Mouse (Mus musculus): Measurements from ENCODE around the gene Ndufs7.
A peak's percentile ranks its signal among the peaks of the same experiment; 100 is the strongest.

Ndufs7 gene

DNA sequence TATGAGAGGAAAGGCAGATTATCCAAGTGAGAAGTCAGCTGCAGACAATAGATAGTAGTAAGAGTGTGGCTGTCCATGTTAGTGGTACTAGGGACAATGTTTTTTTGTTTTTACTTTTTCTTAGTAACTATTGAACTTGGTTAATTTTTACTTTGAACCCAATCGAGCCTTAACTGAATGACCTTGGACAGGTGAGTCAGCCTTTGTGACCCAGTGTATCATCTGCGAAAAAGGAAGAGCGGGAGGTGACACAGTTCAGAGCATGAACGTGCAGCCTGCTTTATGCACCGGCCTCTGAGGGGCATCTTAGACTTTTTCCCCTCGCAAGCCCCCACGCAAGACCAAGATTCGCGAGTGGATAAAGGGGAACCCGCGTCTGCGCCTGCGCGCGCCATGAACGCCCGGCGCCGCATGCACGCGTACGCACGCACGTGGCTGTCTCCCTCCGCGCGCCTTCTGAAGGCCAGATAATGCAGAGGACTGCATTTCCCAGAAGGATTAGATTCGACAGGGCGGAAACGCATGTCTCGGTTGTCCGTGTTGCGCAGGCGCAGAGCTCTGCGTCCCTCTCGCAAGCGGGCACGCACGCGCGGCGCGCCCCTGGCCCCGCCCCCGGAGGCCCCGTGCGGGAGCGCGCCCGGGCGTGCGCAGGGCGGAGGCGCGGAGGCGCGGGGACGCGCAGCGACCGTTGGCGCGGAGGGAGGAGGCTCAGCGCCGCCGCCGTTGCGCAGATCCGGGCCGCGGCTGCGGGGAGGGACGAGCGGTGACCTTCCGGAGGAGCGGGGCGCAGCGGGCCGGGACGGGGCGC, 15.6 kb downstream of the Ndufs7 start:
- DNase-seq: peak; percentile 97 to 99

DNA sequence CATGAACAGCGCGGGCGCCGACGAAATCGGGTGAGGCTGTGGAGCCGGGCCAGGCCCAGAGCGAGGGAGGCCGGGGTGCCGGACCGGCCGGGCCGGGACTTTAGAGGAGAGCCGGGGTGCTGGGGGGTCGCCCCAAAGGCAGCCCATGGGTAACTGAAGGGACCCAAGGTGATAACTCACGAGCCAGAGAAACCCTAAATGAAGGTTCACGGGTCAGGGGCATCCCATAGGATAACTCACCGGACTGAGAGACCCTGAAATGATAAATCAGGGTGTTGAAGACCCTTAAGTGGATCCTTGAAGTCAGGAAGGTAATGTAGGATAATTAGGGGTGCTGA, 16.2 kb downstream of the Ndufs7 start:
- no peak for DNase-seq

DNA sequence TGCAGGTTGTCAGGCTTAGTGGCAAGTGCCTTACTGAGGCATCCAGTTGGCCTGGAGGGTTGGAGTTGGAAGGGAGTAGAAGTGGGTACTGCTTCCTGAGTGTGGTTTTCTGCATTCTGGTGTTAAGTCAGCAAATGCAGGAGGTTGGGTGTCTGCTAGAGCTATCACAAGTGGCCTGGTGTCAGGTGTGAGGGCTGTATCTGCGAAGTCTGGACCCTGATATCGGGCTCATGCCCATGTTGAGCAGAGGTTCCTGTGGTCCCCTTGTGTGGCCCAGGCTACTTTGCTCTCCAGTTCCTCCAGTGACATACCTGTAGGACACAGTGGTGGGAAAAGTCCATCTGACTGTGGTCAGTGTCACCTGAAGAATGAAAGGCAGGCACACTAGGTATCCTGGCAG, 21.2 kb downstream of the Ndufs7 start:
- no peak for DNase-seq

DNA sequence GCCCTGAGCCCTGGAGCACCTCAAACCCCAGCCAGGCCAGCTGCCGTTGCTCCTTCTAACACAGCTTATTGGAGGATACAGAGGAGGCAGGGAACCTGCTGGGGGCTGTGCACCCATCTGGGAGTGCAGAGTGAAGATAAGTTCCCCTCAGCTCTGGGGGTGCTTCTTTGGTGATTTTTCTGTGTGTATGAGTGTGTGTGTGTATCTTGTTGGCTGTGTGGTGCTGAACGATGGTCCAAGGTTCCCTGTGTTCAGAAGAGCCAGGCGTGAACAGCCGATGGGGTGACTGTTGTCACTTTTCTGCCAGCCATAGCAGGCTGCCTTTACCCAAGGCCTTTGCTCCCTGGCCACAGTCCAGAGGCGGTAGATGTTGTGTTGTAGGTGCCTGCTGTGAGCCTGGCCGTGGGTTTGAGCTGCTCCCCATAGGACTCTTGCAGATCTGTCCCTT, 21.8 kb downstream of the Ndufs7 start:
- DNase-seq: no peak

DNA sequence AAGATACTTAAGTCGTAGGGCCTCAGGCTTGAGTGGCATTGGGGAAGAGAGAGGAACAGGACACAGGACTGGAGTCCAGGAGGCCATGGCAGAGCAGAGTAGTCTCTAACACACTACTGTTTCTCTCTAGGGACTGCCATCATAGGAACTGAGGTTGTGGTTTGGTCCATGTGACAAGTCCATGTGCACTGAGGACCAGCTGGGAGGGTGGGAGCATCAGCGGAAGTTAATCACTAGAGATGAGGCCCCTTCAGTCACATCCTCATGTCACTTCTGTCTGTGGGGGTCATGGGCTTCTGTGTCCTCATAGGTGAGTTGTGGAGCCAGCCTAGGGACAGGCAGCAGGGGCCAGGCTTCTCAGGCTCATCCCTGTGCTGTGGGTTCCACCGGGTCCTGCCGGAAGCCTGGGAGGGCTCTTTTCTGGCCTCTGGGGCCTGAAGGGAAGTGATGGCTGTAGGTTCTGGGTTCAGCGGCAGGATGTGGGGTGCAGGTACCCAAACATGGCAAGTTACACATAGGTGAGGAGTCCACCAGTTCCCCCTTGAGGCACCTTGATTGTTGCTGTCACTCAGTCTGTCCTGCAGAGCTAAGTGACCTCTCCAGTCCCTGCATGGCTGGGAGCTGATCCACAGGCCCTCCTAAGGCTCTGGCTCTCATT, 22.4 kb downstream of the Ndufs7 start:
- peak; percentile 38 to 45 for DNase-seq

DNA sequence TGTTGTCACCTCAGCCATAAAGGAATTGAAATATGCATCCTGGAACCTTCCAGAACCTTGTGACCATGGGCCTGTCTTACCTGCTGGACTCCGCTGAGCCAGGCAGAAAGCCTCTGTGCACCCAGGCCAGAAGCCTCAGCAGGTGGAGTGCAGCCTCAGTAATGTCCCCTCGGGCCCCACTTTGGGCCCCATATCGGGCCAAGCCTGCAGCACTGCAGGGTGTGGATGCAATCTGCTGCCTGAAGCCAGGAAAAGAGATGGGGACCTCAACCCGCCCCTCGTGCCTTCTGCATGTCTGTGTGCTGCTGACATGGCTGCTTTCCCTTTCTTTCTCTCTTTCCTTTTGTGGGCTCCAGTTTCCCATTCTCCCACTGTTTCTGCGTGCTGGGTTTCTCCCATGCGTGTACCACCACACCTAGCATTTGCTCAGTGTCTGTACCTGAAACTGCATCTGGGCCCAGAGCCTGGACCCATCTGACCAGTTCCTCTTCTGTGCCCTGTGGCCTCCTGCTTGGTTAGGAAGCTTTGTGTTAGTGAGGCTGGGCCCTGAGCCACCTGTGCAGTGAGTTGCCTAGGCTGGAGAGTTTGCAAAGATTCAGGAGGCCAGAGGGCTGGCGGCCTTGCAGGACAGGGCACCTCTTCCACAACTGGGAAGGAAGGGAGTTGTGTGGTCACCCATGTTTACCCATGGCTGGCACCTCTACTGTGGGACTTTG, 23.1 kb downstream of the Ndufs7 start:
- no peak for DNase-seq

DNA sequence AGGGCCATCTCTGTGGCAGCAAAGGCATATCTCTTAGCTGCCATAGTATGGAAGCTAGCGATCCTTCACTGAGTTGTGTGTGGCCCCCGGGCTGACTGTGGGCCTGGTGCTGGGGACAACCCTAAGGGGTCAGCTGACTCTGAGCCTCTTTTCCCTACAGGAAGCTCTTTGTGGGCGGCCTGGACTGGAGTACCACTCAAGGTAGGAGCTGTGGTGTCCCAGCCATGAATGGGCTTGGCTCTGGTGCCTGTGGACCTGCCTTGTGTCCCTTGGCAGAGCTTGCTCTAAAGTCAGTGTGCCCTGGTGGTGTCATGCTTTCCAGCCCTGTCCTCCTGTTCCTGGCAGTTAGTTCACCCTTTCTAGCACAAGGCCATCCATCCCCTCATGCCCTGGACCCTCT, 24.9 kb downstream of the Ndufs7 start:
- DNase-seq: no peak

DNA sequence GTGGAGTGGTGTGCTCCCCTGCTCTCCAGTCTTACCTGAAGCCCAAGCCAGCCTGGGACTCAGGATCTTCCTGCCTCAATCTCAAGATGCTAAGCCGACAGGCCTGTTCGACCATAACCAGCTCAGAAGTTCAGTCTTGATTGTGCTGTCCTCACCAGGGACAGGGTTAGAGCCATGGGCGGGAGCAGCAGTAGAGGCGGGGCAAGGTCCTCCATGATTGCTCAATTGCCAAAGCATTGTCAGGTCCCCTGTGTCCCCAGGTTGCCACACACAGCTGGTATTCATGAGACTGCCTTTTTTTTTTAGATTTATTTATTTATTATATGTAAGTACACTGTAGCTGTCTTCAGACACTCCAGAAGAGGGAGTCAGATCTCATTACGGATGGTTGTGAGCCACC, 27.3 kb downstream of the Ndufs7 start:
- DNase-seq: no peak

DNA sequence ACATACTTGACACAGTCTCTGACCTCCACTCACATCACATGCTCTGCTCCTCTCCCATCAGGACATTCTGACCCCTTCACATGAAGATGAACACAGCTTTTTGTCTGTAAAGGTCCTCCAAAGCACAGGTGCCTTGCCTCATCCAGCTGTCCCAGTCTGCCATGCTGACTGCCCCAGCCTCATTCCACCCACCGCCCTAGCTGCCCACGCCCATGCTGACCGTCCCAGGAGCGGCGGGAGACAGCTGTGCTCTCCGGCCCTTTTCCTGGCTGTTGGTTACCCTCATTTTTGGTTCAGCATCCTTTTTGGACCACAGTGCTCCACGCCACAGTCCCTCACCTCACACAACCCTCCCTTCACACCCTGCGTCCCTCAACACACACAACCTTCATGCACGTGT, 29.5 kb downstream of the Ndufs7 start:
- no peak for DNase-seq

DNA sequence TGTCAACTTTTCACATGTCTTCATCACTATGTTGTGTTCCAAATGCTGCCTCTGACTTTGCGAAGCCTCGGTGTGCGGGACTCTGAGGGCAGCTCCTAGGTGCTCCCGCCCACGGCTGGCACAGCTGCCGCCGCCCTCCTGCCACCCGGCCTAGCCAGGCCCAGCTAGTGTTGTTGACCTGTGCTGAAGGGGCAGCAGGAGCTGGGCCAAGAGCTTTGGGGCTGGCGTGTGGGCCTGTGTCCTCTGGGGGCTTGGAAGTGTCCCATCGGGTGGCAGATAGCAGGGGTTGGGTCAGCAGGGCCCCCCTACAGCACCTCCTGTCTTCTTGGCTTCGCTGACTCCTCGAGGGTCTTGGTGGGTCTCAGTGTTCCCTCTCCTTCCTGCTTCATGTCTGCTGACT, 30.4 kb downstream of the Ndufs7 start:
- DNase-seq: no peak

DNA sequence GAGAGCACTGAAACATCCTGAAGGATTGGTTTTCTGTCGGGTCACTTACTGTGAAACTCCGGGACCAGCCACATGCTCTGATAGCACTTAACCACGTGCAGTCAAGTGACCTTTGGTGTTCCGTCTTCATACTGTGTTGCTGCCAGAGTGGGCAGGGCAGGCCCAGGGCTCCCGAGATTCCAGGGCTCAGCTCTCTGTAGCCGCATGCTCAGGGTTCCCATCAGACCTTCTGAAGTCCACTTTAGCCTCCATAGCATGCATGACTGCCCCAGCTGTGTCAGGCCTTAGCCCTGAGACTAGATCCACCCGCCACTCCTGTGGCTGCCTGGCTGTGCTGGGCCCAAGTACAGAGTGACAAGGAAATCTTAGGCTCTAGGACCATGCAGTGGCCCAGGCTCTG, 32.4 kb downstream of the Ndufs7 start:
- no peak for DNase-seq

DNA sequence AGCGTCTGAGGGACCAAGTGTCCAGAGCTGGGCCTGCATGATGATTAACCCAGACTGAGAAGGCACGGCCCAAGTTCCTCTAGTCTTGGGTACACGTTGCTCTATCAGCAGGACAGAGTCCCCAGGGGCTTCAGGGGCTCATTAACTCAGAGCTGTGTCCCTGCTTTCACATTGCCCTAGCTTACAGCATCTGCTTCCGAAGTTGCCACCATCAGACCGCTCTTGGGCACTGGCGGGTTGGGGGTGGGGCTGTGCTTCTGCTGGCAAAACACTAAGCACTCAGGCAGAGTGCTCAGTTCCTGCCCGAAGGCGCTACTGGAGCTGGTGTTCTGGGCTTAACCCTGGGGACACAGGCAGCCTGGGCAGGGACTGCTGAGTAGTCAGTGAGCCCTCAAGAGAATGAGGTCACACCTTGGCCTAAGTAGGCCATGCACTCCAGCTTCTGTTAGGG, 33.0 kb downstream of the Ndufs7 start:
- DNase-seq: no peak

DNA sequence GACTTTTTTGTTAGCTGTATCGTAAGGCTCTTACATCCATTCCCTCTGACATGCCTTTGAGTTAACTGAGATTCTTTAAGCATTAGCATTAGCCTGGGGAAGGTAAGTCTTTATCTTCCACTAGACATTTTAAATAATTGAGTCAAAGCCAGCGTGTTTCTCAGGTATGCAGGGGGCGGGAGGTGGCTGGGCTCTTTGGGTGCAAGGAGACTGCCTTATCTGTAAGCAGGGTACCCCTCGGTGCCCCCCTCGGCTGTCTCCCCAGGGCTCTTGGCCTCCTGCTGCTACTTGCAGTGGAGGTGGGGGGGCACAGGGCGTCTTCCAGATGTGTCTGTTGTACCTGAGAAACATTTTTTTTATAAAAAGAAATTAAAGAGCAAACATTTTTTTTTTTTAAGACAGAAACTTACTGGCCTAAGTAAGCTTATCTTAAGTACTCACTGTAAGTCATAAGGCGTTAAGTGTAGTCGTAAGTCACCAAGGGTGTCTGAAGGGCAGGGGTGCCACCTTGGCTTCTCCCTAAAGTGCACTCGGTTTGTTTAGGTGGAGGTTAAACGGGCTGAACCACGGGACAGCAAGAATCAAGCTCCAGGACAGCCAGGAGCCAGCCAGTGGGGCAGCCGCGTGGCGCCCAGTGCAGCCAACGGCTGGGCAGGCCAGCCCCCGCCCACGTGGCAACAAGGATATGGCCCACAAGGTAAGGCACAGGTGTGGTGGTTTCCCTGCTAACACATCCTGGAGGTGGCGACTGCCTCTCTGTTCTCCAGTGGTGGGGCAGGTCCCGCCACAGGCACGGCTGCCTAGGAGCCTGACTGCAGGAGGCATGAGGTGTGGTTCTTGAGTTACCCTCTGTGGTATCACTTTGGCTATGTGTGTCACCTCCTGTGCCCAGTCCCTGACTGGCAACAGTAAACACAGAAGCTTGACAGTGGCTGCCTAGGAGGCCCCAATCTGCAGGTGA, 33.8 kb downstream of the Ndufs7 start:
- no peak for DNase-seq

DNA sequence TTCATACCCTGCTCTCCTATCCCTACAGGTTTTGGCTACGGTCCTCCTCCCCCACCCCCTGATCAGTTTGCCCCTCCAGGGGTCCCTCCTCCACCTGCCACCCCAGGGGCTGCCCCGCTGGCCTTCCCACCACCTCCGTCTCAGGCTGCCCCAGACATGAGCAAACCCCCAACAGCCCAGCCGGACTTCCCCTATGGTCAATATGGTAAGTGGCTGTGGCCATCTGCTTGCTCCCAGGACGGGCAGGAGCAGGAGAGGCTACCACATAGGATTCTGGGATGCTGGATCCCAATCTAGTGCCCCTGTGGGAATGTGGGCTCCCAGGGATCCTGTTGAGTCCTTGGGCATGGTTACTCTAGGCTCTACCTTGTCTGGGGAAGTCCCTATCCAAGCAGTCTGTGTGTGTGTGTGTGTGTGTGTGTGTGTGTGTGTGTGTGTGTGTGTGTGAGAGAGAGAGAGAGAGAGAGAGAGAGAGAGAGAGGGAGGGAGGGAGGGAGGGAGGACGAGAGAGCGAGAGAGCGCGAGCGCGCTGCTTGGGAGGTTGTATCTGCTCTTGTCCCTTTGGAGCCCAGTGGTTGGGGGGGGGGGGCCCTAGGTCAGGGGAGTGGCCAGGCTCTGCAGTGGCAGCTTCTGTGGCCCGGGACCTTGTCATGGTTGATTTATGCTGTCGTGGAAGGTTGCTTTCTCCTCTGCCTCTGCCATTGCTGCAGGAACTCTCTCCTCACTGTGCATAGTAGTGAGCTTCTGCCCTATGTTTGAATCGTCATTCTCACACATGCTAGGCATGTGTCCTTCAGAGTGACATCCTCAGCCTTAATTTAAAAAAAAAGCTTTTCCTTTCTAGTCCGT, 36.5 kb downstream of the Ndufs7 start:
- DNase-seq: no peak

DNA sequence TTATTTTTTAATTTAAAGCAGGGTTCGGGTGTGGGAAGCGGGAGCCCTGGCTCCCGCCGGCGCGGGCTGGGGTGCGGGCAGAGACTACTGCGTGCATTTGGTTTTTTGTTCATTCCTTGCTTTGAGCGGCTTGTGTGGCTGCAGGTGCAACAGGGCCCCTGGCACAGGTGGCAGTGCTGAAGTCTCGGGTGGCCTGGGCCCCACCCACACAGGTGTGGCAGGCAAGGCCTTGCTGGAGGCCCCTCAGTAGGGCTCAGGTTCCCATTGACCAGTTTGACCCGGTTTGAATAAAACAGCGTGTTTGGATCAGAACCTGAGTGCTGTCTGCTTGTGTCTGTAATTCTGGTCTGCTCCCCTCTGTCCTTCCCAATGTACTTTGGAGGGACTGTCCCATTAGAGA, 39.2 kb downstream of the Ndufs7 start:
- DNase-seq: no peak

DNA sequence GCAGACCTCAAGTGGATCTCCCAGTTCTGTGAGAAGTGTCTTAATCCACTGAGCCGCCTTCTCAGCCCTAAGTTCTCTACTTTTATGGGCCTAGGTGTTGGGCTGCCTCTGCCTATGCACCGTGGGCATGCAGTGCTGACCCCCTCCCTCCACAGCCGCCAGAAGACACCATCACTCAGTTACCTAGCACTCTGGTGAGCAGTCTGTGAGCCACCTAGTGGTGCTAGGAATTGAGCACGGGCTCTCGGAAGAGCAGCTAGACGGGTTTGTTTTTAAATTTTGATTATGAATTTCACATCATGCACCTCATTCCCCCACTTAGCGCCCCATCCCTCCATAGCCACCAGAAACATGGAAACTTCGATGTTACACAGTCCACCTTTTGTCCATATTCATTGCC, 39.7 kb downstream of the Ndufs7 start:
- DNase-seq: no peak

DNA sequence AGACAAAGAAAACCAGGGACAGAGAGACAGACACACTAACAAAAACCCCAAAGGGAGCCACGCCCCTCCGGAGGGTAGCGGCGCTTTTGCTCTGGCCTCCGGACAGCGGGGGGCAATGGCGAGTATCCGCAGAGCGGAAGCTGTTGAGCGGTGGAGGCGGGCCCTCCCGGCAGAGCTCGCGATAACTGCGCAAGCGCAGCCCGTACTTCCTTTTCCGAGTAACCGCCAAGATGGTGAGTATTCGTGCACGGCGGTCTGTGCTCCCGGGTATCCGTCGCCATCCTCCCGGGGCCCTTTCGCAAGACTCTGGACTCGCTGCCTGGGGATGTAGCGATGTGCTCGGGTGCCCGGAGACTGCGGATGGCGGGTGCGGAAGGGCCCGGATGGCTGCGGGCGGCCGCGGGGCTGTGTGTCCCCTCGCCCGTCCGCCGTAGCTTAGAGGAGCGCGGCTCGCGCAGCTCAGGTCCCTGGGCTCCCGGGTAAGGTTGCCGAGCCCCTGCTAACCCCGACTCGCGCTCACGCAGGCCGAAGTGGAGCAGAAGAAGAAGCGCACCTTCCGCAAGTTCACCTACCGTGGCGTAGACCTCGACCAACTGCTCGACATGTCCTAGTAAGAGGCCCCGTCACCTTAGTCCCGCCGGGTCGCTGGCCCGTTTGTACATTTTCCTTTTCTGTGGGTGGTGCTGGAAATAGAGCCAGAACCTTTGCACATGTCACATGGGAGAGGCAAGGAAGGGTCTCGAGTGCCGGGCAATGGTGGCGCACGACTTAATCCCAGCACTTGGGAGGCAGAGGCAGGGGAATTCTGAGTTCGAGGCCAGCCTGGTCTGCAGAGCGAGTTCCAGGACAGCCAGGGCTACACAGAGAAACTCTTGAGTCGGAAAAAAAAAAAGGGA, 43.6 kb downstream of the Ndufs7 start, which contains the start of gene Rps15:
Gene Rps15 (plus strand): TSS at position 203 of the 896 bp plus-strand sequence.
- peak; percentile 95 to 96 for DNase-seq

DNA sequence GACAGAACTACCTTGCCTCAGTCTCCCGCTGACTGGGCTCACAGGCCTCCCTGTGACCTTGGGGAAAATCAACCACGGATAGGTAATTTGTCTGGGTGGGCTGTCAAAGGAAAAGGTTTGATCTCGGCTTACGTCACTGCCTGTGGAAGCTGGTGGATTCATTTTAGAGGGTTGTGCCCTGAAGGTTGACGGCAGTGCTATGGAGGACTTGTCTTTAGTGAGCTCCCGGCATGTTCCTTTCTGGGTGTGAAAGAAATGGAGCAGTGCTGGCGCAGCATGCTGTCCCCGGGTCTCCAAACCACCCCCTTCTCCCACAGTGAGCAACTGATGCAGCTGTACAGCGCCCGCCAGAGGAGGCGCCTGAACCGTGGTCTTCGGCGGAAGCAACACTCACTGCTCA, 44.4 kb downstream of the Ndufs7 start:
- peak in 1 of 2 experiments; percentile 27 for DNase-seq

DNA sequence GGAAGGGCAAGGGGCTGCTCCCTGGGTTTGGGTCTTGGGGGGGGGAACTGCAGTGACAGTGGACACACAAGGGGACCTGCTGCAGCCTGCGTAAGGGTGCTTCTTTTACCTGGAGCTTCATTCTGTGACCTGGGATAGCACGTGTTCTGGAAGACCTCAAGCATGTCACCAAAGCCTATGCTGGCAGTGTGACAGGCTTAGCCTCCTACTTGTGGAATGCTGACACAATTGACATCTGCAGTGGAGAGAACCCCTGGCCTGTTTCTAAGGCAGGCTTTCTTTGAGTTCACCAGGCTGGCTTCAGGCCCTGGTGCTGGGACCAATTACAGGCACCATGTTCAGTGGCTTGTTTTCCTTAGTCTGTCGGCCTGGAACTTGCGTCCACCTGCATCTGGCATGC, 45.4 kb downstream of the Ndufs7 start:
- DNase-seq: no peak

DNA sequence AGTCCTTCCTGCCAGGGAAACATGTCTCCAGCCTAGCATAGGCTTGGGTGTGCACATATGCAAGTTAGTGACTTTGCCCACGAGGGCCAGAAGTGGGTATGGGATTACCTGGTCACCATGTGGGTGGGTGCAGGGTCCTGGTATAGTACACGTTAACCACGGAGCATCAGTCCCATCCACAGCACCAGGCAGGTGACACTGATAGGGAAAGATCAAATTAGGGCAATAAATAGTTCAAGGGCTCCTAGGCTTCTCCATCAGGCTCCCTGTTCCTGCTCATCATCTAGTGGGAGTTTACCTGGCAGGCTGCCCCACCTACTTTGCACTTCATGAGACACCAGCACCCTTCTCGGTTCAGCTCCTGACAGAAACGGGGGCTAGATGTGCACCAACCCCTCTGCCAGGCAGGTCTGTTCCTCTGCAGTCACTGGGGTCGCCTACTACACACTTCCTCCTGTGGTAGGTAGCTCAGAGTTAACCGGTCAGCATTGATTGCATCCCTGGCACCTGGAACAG, 45.9 kb downstream of the Ndufs7 start:
- DNase-seq: no peak

Data from B cell, adult 2 months (primary cell).